Mouse (Mus musculus) lung, adult 2 months (tissue): ENCODE results near the gene Cap2.

Experiments used
- CTCF ChIP-seq: fragments of 200-500 bp; IDR thresholded peaks from 2 replicates; pipeline ENCODE4 v1.5.1; 2011; ENCODE audit warnings: mild to moderate bottlenecking, low read length, control low read depth; ENCODE audit not compliant: insufficient read depth
- POLR2A ChIP-seq: fragments of 200-500 bp; IDR thresholded peaks from 2 replicates; pipeline ENCODE4 v1.6.1; 2011; ENCODE audit warnings: low read depth, mild to moderate bottlenecking, control low read depth, low read length, borderline replicate concordance; ENCODE audit errors: extremely low read depth

- TF ChIP-seq CTCF (no peak), POLR2A (no peak)
These were observed 6.3 kb downstream of the Cap2 start for GRCm38 (mm10) chr13:46507944-46508343.
